Comparison of ENCODE assay signal across 10 mouse cellular contexts in the genomic region with DNA sequence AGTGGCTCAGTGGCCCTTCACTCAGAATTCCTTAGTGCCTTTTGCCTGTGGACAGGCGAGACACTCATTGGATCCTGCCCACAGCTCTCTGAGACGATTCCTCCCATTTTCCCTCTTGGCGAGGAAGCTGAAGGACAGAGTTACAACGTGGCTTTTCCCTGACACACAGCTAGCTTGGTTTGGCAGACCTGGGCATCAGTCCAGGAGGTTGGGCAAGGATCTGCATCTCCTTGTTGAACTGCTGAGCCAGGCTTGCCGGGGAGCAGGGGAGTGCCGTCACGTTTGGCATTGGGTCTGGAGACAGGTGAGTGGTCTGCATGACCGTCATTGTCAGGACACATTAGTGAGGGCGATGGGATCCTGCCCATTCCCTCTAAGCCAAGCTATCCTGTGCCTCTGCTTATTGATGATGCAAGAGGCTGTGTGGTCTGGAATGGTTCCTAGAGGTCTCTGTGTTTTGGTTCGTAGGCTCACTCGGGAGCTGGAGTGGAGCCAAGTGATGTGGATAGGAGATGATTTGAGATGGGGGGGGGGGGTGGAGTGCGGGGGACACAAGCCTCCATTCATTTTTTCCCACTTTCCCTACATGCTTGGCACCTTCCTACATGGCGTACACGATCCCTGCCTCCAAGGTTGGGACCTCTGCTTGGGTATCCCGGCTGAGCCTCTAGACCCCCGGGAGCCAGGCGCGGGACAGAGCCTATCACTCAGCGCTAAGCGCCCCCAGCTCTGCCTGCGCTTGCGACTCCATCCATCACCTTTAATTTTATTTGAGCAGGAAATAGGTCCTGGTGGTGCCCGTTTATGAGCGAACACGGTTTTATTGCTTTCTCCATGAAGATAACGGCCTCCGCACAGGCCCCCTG. TPM values are rescaled to one million over a fixed set of nuclear protein-coding genes. Genes with fewer than 3 reads are reported as not detected.
DNase-seq lines count a peak whose midpoint lies in the region; ATAC-seq and TF ChIP-seq lines count a peak whose summit lies in the region.
"Had no signal": no experiment of that assay in that cellular context is flagged by ENCODE, and none has a peak within 500 bp of the region (broad histone marks: within the 10 kb centered on the region; RNA-seq: fewer than 3 reads in every experiment).

No protein-coding gene starts in this region.

- no peak overlapping the region for H3K4me3 ChIP-seq in neural tube, embryonic 11.5 days (ENCODE audit: low read depth, low read length)
- H3K4me3 ChIP-seq in neural tube, embryonic 14.5 days (ENCODE audit: low read depth, low read length): no peak overlapping the region
- no peak overlapping the region for H3K4me3 ChIP-seq in forebrain, embryonic 12.5 days (replicated peaks)

- no peaks in the 10 kb centered on the region for H3K9me3 ChIP-seq in neural tube, embryonic 11.5 days (ENCODE audit: control insufficient read depth, low read length)
- H3K9me3 ChIP-seq in neural tube, embryonic 14.5 days (ENCODE audit: control insufficient read depth, low read length): no peaks in the 10 kb centered on the region
- no peaks in the 10 kb centered on the region for H3K9me3 ChIP-seq in forebrain, embryonic 12.5 days

- H3K36me3 ChIP-seq in neural tube, embryonic 11.5 days (ENCODE audit: control insufficient read depth, insufficient read depth, low read length): no peaks in the 10 kb centered on the region
- H3K36me3 ChIP-seq in neural tube, embryonic 14.5 days (ENCODE audit: control insufficient read depth, insufficient read depth, low read length): no peaks in the 10 kb centered on the region
- no peaks in the 10 kb centered on the region for H3K36me3 ChIP-seq in forebrain, embryonic 12.5 days (replicated peaks)

- intact Hi-C loops in heart, postnatal 36 days (cut with DNase I): no loop called here

- H3K4me1 ChIP-seq in neural tube, embryonic 11.5 days (ENCODE audit: control insufficient read depth, insufficient read depth, low read length): no peaks in the 10 kb centered on the region
- peaks cover 19% of the 10 kb centered on the region for H3K4me1 ChIP-seq in neural tube, embryonic 14.5 days (ENCODE audit: control insufficient read depth, insufficient read depth, low read length)
- H3K4me1 ChIP-seq in forebrain, embryonic 12.5 days: no peaks in the 10 kb centered on the region

- no peak for ATAC-seq in neural tube, embryonic 11.5 days (ENCODE audit: insufficient read depth, low FRiP score, low TSS enrichment)
- ATAC-seq in neural tube, embryonic 14.5 days (ENCODE audit: low read depth): peak; percentile 82
- no peak for ATAC-seq in forebrain, embryonic 12.5 days (ENCODE audit: low FRiP score)

- WGBS in neural tube, embryonic 11.5 days: 59% methylated on average over 27 of the region's 27 CpGs
- WGBS in neural tube, embryonic 14.5 days: 31% methylated on average over 27 of the region's 27 CpGs
- WGBS in forebrain, embryonic 12.5 days: 86% methylated on average over 27 of the region's 27 CpGs

- peak; percentile 30 for DNase-seq in gastrocnemius, postnatal 10 days
- DNase-seq in gastrocnemius, adult 18-20 months (ENCODE audit: low spot score): no peak
- DNase-seq in neural tube, embryonic 11.5 days (ENCODE audit: low spot score): peak; percentile 14
- DNase-seq in neural tube, embryonic 10.5 days (ENCODE audit: extremely low spot score, low spot score): no peak
- peak; percentile 36 for DNase-seq in brain, embryonic 14.5 days (ENCODE audit: low read depth)
- no peak for DNase-seq in heart, postnatal 36 days

- no peak for TF ChIP-seq CTCF in brain, embryonic 14.5 days (IDR thresholded peaks at IDR 0.05; ENCODE audit: borderline replicate concordance, extremely low read depth, insufficient read depth, insufficient read length)

- TF ChIP-seq POLR2A in brain, embryonic 14.5 days (IDR thresholded peaks at IDR 0.05; ENCODE audit: borderline replicate concordance, extremely low read depth, insufficient read depth, insufficient read length, poor library complexity, severe bottlenecking): no peak

- H3K27me3 ChIP-seq in neural tube, embryonic 11.5 days (ENCODE audit: control insufficient read depth, insufficient read depth, low read length): no peaks in the 10 kb centered on the region
- no peaks in the 10 kb centered on the region for H3K27me3 ChIP-seq in neural tube, embryonic 14.5 days (ENCODE audit: control insufficient read depth, insufficient read depth, low read length)
- H3K27me3 ChIP-seq in forebrain, embryonic 12.5 days: no peaks in the 10 kb centered on the region

- no peak overlapping the region for H3K4me2 ChIP-seq in neural tube, embryonic 11.5 days (ENCODE audit: low read depth)
- peak overlapping the region; percentile 31; the same call in 1 of the 2 replicates for H3K4me2 ChIP-seq in neural tube, embryonic 14.5 days (ENCODE audit: low read depth, low read length)
- no peak overlapping the region for H3K4me2 ChIP-seq in forebrain, embryonic 12.5 days

- no peak overlapping the region for H3K27ac ChIP-seq in neural tube, embryonic 11.5 days (ENCODE audit: low read depth, low read length)
- no peak overlapping the region; the same call in 1 of the 2 replicates for H3K27ac ChIP-seq in neural tube, embryonic 14.5 days (ENCODE audit: low read depth, low read length)
- no peak overlapping the region for H3K27ac ChIP-seq in forebrain, embryonic 12.5 days

- no peak overlapping the region for H3K9ac ChIP-seq in neural tube, embryonic 11.5 days (ENCODE audit: low read length)
- H3K9ac ChIP-seq in neural tube, embryonic 14.5 days (replicated peaks; ENCODE audit: low read depth, low read length): no peak overlapping the region
- no peak overlapping the region for H3K9ac ChIP-seq in forebrain, embryonic 12.5 days

RNA-seq across cellular contexts. Expression of gene Glp1r, which starts 9.5 kb away (rescaled TPM):
- total RNA-seq in gastrocnemius, postnatal 10 days (2021): under 1 TPM in 1 of 2 experiments, not detected in 1; 0.16 TPM
- total RNA-seq in gastrocnemius, adult 18-20 months (2021): not detected
- polyA plus RNA-seq in neural tube, embryonic 11.5 days (2014; fragmentation: Nextera tagmentation; extraction: Ambion mirVana): 0.07 and 0.08 TPM in 2 replicates
- polyA plus RNA-seq in brain, embryonic 14.5 days (2012; rRNA removed): 0.25 and 0.49 TPM in 2 replicates
- polyA plus RNA-seq in neural tube, embryonic 14.5 days (2014; fragmentation: Nextera tagmentation; extraction: Ambion mirVana): 1.1 and 2.0 TPM in 2 replicates
- total RNA-seq in heart, postnatal 36 days (2021): under 1 TPM; 0.19 to 0.41 TPM
- polyA plus RNA-seq in forebrain, embryonic 12.5 days (2016; fragmentation: Nextera tagmentation; extraction: Ambion mirVana): 0.05 TPM in 2 replicates
- total RNA-seq: megakaryocyte, adult 5-6 weeks had no signal

RNA-seq across cellular contexts. Expression of gene Umodl1, which starts 43.3 kb away (rescaled TPM):
- total RNA-seq in gastrocnemius, postnatal 10 days (2021): under 1 TPM in 1 of 2 experiments, not detected in 1; 0.11 TPM
- not detected for total RNA-seq in gastrocnemius, adult 18-20 months (2021)
- polyA plus RNA-seq in neural tube, embryonic 11.5 days (2014; fragmentation: Nextera tagmentation; extraction: Ambion mirVana): not detected in 2 replicates
- polyA plus RNA-seq in brain, embryonic 14.5 days (2012; rRNA removed): 0.04 and 0.10 TPM in 2 replicates
- not detected in 2 replicates for polyA plus RNA-seq in neural tube, embryonic 14.5 days (2014; fragmentation: Nextera tagmentation; extraction: Ambion mirVana)
- not detected for total RNA-seq in heart, postnatal 36 days (2021)
- polyA plus RNA-seq in forebrain, embryonic 12.5 days (2016; fragmentation: Nextera tagmentation; extraction: Ambion mirVana): 0.09 TPM in 1 of 2 replicates, not detected in the other
- total RNA-seq: heart, postnatal 10 days; megakaryocyte, adult 5-6 weeks had no signal

Comparison
In these comparisons a context has a peak if more than half of its experiments do, and no peak if none do; other contexts are left out.
1. DNase-seq: peak in gastrocnemius, postnatal 10 days (single experiment), neural tube, embryonic 11.5 days (single experiment) and brain, embryonic 14.5 days (single experiment); none in gastrocnemius, adult 18-20 months (single experiment), neural tube, embryonic 10.5 days (single experiment) and heart, postnatal 36 days (0 of 2).